Mouse (Mus musculus): ENCODE data around the gene Capza1.
A peak's percentile ranks its signal among the peaks of the same experiment; 100 is the strongest.

The Capza1 gene

DNA sequence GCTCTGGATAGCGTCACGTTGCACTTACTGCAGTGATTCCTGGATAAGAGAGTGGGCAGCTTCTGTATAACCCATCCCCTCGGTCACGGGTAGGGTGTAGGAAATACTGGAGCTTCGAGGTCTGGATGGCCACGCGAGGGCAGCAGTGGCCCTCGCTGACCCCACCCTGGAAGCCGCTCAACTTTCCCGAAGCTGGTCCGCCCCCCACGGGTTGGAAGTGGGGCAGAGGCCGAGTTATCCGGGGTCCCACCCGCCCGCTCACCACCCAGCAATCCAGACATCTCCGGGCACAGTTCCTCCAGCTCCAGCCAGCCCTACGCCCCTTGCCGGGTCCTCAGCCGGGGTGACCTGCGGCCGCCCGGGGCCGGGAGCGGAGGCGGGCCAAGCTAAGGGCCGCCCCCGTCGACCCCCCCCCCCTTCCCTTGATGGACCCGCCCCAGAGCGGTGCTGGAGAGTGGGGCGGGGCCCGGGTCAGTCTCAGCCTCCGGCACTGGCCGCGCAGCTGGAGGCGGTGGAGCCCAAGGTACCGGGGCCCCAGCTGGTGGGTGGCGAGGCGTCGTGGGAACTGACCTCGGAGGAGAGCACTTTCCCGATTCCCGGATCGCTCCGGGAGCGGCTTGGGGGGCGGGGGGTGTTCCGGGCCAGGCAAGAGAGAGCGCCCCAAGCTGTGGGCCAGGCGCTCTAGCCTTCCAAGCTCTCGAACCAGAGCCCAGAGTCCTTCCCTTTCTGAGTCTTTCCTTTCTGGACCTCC, 75.6 kb downstream of the Capza1 start:
- peak; percentile 78 for DNase-seq (ENCODE audit: low spot score)

DNA sequence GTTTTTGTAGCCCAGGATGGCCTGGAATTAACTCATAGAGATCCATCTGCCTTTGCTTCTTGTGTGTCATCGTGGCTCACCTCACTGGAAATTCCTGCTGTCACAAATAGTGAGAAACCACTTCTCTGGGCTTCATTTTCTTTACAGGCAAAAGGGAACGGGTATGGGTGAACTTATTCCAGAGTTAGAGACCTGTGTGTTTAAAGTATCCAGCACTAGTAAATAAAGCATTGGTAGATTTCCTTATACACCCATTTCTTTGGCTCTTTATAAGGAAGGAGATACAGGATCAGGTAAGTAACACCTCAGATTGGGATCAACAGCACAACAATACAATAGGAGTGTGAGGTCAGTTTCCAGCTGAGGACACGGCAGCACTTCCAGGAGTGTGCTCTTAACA, 76.2 kb downstream of the Capza1 start, which contains the start of gene Rhoc:
Gene Rhoc (plus strand): TSS at position 301 of the 400 bp plus-strand sequence.
- DNase-seq (ENCODE audit: low spot score): no peak

DNA sequence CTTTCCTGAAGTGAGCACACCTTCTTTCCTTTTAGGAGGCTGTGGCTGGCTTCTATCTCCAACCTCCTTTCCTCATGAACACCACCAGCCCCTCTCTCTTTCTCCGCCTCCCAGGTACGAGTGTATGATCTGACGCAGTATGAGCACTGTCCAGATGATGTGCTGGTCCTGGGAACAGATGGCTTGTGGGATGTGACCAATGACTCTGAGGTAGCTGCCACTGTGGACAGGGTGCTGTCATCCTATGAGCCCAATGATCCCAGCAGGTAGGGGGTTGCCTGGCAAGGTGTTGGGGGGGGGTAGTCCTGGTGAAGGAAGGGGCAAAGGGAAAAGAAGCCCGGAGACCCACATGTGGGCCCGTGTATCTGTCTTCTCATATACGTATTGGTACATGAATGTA, 79.0 kb downstream of the Capza1 start:
- DNase-seq (ENCODE audit: low spot score): no peak

DNA sequence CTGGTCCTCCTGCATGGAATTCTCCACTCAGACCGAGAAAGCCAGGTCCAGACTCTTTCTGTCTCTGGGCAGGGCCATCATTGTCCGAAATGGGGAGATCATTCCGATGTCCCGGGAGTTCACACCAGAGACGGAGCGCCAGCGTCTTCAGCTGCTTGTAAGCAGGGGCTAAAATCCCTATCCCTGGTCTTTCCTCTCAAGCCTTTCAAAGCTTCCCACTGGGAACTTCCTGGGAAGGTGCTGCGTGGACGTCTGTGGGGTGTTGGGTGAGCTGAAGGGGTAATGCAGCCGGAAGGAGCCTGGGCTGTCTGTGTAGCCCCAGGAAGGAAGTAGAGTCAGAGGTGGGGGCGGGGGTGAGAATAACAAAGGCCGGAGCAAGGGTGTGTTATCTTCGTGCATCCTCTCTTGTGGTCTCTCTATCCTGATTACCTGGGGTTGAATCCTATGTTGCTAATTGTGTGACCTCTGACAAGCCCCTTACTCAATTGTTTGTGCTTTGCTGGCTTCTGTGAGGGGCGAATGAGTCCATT, 80.3 kb downstream of the Capza1 start:
- no peak for DNase-seq (ENCODE audit: low spot score)

DNA sequence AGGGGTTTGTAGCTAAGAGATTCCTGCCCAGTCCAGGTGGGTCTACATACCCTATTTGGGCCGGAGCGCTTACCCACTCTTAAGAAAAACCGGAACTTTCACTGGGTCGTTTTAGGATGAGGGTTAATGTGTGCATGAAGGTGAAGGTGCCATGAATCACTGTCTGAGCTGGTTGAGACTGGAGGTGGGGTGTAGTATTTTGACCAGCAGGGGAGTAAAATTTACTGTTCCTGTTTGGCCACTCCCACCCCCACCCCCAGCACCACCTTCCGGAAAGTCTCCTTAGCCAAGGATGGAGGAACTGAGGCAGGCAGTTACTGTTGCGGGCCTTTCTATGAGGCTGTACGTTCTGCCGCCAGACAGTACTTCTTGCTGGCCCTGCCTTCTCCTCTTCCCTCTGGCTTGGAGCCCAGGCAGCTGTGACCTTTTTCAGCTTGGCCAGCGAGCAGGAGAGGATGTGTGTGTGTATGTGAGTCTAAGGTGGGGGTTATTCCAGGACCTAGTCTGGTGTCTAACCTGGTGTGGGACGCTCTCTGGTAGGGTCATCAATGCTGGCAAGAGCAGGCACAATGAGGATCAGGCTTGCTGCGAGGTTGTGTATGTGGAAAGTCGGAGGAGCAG, 82.1 kb downstream of the Capza1 start:
- no peak for DNase-seq (ENCODE audit: low spot score)

DNA sequence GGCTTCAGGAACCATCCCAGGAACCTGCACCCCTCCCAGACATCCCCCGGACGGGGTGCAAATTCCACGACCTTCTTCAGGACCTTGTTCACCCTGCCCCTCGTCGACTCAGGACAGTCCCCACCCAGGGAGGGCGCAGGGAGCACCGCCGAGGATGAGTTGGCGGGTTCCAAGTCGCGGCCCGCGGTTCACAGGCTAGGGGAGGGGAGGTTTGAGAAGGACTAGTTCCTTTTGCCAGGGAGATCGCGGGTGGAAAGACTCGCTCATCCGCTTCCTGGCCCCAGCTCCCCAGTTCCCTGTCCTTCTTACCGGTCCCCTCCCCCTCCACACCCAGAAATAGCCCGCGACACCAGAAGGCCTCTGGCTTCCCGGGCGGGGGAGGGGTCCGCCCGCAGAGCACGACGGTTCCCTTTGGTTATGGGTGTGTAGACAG, 82.8 kb downstream of the Capza1 start, which contains the start of gene Fam19a3:
Gene Fam19a3 (minus strand): TSS at position 370 of the 433 bp plus-strand sequence.
- no peak for DNase-seq (ENCODE audit: low spot score)

DNA sequence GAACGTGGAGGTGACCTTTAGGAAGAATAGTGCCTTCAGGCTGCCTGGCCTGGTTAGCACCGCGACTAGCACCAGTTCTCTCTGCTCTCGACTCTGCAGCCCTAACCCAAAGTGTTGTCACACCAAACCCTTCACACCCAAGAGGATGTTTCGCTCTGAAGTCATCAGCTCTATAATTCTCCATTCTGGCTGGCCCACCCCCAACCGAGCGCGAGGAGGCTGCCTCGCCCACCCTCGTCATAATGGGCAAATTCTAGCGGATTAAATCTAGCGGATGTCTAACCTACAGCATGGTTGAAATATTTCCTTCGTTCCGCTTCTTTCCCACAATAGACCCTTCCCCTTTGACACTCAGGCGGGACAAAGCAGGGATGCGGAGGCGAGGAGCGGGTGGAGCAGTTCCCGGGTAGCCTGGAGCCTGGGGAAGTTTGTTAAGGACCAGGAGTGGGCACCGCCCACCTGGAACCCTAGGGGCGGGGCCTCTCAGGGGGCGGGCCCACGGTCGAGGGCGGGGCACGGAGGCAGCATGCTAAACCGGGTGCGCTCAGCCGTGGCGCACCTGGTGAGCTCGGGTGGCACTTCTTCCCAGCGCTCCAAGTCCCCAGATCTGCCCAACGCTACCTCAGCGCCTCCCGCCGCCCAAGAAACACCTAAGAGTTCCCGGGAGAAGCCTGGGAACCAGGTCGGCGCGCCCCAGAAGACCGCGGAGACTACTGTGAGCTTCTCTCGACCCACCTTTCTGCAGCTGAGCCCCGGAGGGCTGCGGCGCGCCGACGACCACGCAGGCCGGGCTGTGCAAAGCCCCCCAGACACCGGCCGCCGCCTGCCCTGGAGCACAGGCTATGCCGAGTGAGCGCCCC, 83.5 kb downstream of the Capza1 start, which contains the start of gene Ppm1j:
Gene Ppm1j (plus strand): TSS at position 496 of the 860 bp plus-strand sequence.
- peak; percentile 44 for DNase-seq (ENCODE audit: low spot score)

DNA sequence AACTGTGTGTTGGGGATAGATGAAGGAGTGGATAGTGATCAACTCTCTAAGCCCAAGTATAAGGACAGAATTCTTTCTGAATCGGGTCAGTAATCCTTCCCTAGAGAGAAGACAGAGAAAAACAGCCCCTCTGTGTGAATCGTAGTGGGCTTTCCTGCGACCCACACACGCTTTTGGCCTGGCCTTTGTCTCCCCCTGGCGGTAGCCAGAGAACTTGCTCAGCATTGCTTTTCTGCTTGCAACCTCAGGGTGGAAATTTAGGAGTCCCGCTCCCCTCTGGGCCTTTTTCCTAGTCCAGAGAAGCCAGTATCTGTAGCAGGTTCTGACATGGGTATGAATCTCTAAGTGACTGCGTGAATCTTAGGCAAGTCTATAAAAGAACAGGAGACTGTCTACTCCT, 84.4 kb downstream of the Capza1 start:
- no peak for DNase-seq (ENCODE audit: low spot score)

DNA sequence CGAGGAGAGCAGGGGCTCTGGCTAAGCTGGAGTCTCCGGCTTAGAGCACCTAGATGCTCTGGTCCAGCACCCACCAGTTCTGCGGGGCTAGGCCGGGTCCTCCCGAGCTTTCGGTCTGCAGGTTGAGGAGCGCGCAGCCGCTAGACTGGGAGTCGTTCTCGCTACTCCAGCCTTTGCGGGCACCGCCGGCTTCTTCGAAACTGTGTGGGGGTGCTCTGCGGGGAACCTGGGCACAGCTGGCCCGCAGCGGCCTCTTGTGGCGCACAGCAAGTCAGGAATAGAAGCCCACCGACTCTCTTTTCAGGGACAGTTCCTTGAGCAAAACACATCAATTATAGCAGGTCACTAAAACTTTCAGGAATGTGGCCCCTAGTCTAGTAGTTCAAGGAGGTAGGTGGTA, 87.0 kb downstream of the Capza1 start:
- no peak for DNase-seq (ENCODE audit: low spot score)

DNA sequence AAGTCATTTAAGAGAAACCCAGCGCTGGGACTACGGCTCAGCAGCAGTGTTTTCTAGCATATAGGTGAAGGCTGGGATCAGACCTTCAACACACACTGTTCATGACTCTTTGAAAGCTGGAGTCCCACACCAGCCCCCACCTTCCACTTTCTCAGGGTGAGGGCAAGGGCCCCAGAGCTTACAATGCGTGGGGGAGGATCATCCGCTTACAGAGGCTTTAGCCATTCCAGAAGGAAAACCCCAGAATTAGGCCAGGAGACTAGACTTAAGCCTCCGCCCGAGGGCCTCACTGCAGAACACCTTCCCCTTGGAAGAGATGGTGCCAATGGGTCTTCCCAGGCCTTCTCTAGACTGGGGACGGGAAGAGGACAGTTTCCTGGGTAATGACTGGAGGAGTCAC, 91.0 kb downstream of the Capza1 start:
- no peak for DNase-seq (ENCODE audit: low spot score)

All from ovary, adult 18-20 months (tissue).